Mouse (Mus musculus): ENCODE measurements at regions not wholly inside any gene's neighbourhood (a gene's known extent, or its start where the extent isn't known, plus 50 kb on each side); places are given as distances from the start of the nearest gene placed in this dataset.

DNA sequence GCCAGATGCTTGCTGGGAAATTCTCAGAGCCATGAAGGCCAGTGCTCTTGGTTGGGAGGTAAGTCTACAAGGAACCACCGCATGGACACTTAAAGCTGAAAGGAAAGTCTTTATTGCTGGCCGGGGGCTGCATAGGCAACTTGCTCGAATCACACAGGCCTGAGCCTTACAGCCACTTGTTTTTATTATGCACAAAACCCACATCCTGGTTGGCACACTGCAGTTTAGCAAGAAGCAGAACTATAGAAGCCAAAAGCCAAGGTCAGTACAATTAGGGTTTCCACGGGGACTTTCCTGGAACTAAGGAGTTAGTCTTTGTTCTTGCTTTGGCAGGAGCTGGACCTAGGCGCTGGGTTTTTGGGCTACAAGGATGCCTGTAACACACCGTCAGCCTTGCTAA is 132.7 kb downstream of the Diras2 start:
- H3K4me1 ChIP-seq (ENCODE audit: control insufficient read depth, insufficient read depth, low read length) = no peaks in the 10 kb centered on the region

DNA sequence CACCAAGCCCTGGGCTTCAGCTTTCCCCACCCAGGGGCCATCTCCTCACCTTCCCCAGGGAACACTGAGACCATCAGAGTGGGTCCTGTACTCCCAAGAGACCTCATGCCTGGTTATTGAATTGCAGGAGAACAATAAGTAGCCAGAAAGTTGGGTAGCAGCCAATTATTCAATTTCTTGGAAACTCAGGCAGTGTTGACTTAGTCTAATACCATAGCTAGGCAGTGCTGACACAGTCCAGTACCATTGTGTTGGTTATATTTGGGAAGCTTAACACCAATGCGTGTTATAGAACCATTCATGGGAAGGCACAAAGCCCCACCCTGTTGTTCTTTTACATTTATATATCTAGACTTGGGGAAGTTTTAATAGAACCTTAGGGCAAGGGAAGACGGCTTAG is 131.9 kb downstream of the Diras2 start:
- Histone ChIP-seq H3K9me3 (ENCODE audit: control insufficient read depth, low read length) (no peaks in the 10 kb centered on the region), H3K27ac (ENCODE audit: low read depth, low read length) (no peak overlapping the region), H3K4me2 (ENCODE audit: low read depth) (no peak overlapping the region), H3K36me3 (ENCODE audit: control insufficient read depth, insufficient read depth, low read length) (no peaks in the 10 kb centered on the region), H3K27me3 (ENCODE audit: control insufficient read depth, insufficient read depth, low read length) (no peaks in the 10 kb centered on the region), H3K4me1 (ENCODE audit: control insufficient read depth, insufficient read depth, low read length) (no peaks in the 10 kb centered on the region), H3K4me3 (ENCODE audit: low read depth, low read length) (no peak overlapping the region), H3K9ac (ENCODE audit: low read length) (no peak overlapping the region)
- DNase-seq (ENCODE audit: low spot score) = no peak
- ATAC-seq (ENCODE audit: insufficient read depth, low FRiP score, low TSS enrichment) = no peak
- WGBS = 92% methylated on average over 2 of the region's 2 CpGs

More for the DNA sequence above, 132.7 kb downstream of the Diras2 start:
- WGBS = 80% methylated on average over 6 of the region's 6 CpGs
- DNase-seq (ENCODE audit: low spot score) = no peak
- Histone ChIP-seq H3K4me3 (ENCODE audit: low read depth, low read length) (no peak overlapping the region), H3K36me3 (ENCODE audit: control insufficient read depth, insufficient read depth, low read length) (no peaks in the 10 kb centered on the region), H3K9ac (ENCODE audit: low read length) (no peak overlapping the region), H3K9me3 (ENCODE audit: control insufficient read depth, low read length) (no peaks in the 10 kb centered on the region), H3K27me3 (ENCODE audit: control insufficient read depth, insufficient read depth, low read length) (no peaks in the 10 kb centered on the region), H3K4me2 (ENCODE audit: low read depth) (no peak overlapping the region), H3K27ac (ENCODE audit: low read depth, low read length) (no peak overlapping the region)
- ATAC-seq (ENCODE audit: insufficient read depth, low FRiP score, low TSS enrichment) = no peak

DNA sequence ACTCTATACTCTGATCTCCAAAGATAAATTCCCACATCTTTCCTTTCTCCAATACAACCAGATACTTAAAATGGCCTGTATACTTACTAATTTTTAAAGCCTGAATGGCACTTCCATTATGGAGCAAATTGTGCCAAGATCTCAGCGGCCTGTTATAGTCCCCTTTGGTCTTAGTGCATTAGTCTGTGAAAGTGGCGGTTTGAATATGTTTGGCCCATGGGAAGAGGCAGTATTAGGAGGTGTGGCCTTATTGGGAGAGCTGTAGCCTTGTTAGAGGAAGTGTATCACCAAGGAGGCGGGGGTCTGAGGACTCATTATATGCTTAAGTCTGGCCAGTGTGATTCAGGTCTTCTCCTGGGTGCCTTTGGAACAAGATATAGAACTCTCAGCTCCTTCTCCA is 127.3 kb downstream of the Diras2 start:
- DNase-seq (ENCODE audit: low spot score) = no peak
- ATAC-seq (ENCODE audit: insufficient read depth, low FRiP score, low TSS enrichment) = no peak
- WGBS = 91% methylated on average over 3 of the region's 3 CpGs
- Histone ChIP-seq H3K4me3 (ENCODE audit: low read depth, low read length) (no peak overlapping the region), H3K4me1 (ENCODE audit: control insufficient read depth, insufficient read depth, low read length) (no peaks in the 10 kb centered on the region), H3K9me3 (ENCODE audit: control insufficient read depth, low read length) (no peaks in the 10 kb centered on the region), H3K27me3 (ENCODE audit: control insufficient read depth, insufficient read depth, low read length) (no peaks in the 10 kb centered on the region), H3K9ac (ENCODE audit: low read length) (no peak overlapping the region), H3K4me2 (ENCODE audit: low read depth) (no peak overlapping the region), H3K27ac (ENCODE audit: low read depth, low read length) (no peak overlapping the region), H3K36me3 (ENCODE audit: control insufficient read depth, insufficient read depth, low read length) (no peaks in the 10 kb centered on the region)

DNA sequence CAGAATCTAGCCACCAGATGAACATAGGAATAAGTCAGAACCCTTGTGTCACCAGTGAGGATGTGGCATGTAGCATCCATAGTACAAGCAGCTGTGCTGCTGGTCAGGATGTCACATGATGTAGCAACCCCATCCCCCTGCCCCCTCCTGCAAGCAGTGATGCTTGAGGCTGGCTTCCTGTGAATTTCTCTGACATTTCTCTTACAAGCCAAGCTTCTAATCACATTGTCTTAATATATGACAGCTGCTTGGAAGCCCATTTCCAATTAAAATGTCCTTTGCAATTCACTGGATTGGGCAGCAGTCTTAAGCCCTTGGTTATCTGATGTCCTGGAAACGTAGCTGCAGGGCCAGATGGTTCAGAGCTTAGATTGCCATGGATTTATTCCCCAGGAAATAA is 114.8 kb downstream of the Diras2 start:
- 63% methylated on average over 1 of the region's 1 CpGs for WGBS

DNA sequence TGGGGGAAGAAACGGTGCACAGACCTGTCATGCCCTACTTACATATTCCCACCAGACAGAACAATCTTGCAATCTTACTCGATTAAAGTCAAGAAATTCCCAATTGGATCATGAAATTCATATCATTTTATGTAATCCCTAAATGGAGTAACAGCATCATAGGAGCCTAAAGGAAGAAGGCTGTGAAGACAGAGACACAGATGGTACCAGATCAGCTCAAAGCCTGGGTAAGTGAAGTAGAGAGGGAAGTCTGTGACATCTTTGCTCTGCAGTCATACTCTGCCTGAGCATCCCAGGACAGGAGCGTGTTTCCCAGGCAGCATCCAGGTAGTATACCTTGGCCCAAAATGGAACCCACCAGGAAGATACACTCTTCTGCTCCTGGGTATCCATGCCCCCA is 108.6 kb downstream of the Diras2 start:
- Histone ChIP-seq H3K27ac (ENCODE audit: low read depth, low read length) (no peak overlapping the region), H3K4me1 (ENCODE audit: control insufficient read depth, insufficient read depth, low read length) (no peaks in the 10 kb centered on the region), H3K9me3 (ENCODE audit: control insufficient read depth, low read length) (no peaks in the 10 kb centered on the region), H3K36me3 (ENCODE audit: control insufficient read depth, insufficient read depth, low read length) (no peaks in the 10 kb centered on the region), H3K9ac (ENCODE audit: low read length) (no peak overlapping the region), H3K27me3 (ENCODE audit: control insufficient read depth, insufficient read depth, low read length) (no peaks in the 10 kb centered on the region), H3K4me3 (ENCODE audit: low read depth, low read length) (no peak overlapping the region), H3K4me2 (ENCODE audit: low read depth) (no peak overlapping the region)
- WGBS = 90% methylated on average over 3 of the region's 3 CpGs
- DNase-seq (ENCODE audit: low spot score) = no peak
- no peak for ATAC-seq (ENCODE audit: insufficient read depth, low FRiP score, low TSS enrichment)

More for the DNA sequence above, 114.8 kb downstream of the Diras2 start:
- DNase-seq (ENCODE audit: low spot score) = no peak
- H3K27me3 ChIP-seq (ENCODE audit: control insufficient read depth, insufficient read depth, low read length) = no peaks in the 10 kb centered on the region
- no peak overlapping the region for H3K4me3 ChIP-seq (ENCODE audit: low read depth, low read length)
- H3K4me1 ChIP-seq (ENCODE audit: control insufficient read depth, insufficient read depth, low read length) = no peaks in the 10 kb centered on the region
- ATAC-seq (ENCODE audit: insufficient read depth, low FRiP score, low TSS enrichment) = no peak
- H3K9ac ChIP-seq (ENCODE audit: low read length) = no peak overlapping the region
- peaks cover 6% of the 10 kb centered on the region; the same call in 1 of the 2 replicates for H3K9me3 ChIP-seq (ENCODE audit: control insufficient read depth, low read length)
- no peaks in the 10 kb centered on the region for H3K36me3 ChIP-seq (ENCODE audit: control insufficient read depth, insufficient read depth, low read length)
- H3K27ac ChIP-seq (ENCODE audit: low read depth, low read length) = no peak overlapping the region
- no peak overlapping the region for H3K4me2 ChIP-seq (ENCODE audit: low read depth)

DNA sequence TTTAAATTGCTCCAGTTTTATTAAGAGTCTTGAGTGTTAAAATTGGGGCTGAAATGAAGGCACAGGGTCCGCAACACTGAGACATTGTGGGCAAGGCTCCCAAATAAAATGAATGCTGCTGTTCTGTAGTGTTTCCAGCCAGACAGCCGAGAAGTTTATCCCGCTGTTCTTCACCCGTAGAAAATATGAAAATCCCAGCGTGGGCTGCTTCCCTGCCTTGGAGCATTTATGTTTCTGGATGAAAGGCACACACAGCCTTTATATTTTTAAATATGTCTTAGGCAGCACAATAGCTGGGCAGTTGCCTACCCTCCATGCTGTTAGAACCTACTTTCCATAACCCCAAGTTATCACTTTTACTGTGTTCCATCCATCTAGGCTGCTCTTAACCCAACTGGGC is 102.6 kb downstream of the Diras2 start:
- H3K27ac ChIP-seq (ENCODE audit: low read depth, low read length) = no peak overlapping the region
- no peaks in the 10 kb centered on the region for H3K36me3 ChIP-seq (ENCODE audit: control insufficient read depth, insufficient read depth, low read length)
- H3K4me2 ChIP-seq (ENCODE audit: low read depth) = no peak overlapping the region
- H3K4me3 ChIP-seq (ENCODE audit: low read depth, low read length) = no peak overlapping the region
- DNase-seq (ENCODE audit: low spot score) (no peak), ATAC-seq (ENCODE audit: insufficient read depth, low FRiP score, low TSS enrichment) (no peak)
- 89% methylated on average over 5 of the region's 5 CpGs for WGBS
- H3K4me1 ChIP-seq (ENCODE audit: control insufficient read depth, insufficient read depth, low read length) = no peaks in the 10 kb centered on the region
- no peaks in the 10 kb centered on the region for H3K27me3 ChIP-seq (ENCODE audit: control insufficient read depth, insufficient read depth, low read length)
- H3K9me3 ChIP-seq (ENCODE audit: control insufficient read depth, low read length) = no peaks in the 10 kb centered on the region
- no peak overlapping the region for H3K9ac ChIP-seq (ENCODE audit: low read length)

DNA sequence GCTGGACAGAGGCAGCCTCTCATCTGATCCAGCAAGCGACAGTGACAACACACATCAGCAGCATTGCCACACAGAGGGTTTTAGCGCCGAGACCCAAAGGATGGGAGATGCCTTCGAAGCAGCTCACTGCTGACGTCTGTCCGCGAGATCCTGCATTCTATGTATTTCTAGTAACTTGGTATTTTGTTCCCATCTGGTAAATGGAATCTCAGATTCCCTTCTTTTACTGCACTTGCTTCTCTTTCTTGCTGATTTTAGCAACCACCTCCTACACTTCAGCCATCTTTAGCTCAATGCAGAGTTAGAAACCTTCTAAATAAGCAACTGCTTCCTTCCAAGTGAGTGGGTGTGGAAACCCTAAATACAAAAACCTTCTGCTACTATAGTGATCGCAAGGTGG is 94.3 kb downstream of the Diras2 start:
- Histone ChIP-seq H3K27ac (ENCODE audit: low read depth, low read length) (no peak overlapping the region), H3K9me3 (ENCODE audit: control insufficient read depth, low read length) (no peaks in the 10 kb centered on the region), H3K4me1 (ENCODE audit: control insufficient read depth, insufficient read depth, low read length) (no peaks in the 10 kb centered on the region), H3K36me3 (ENCODE audit: control insufficient read depth, insufficient read depth, low read length) (no peaks in the 10 kb centered on the region), H3K9ac (ENCODE audit: low read length) (no peak overlapping the region), H3K4me2 (ENCODE audit: low read depth) (no peak overlapping the region), H3K4me3 (ENCODE audit: low read depth, low read length) (no peak overlapping the region), H3K27me3 (ENCODE audit: control insufficient read depth, insufficient read depth, low read length) (no peaks in the 10 kb centered on the region)
- ATAC-seq (ENCODE audit: insufficient read depth, low FRiP score, low TSS enrichment) (no peak), DNase-seq (ENCODE audit: low spot score) (no peak)
- WGBS = 86% methylated on average over 8 of the region's 8 CpGs

DNA sequence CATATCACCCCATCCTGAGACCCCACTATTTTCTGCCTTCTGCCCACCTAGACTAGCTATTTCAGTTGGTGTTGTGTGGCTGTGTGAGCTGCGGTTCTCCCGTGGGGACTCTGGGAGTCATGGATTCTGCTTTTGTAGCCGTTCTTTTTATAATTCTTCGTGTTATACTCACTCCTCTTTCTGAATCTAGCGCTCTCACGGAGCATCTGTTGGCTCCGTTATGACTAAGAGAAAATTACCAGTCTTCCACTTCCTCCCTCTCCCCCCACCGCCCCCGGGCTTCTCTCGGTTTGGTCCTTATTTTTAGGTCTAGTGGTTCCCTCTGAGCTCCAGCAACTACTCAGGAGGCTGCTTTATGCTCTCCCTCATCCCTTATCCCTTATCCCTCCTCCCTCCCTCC is 85.6 kb downstream of the Diras2 start:
- no peak for ATAC-seq (ENCODE audit: insufficient read depth, low FRiP score, low TSS enrichment)
- no peak overlapping the region for H3K27ac ChIP-seq (ENCODE audit: low read depth, low read length)

DNA sequence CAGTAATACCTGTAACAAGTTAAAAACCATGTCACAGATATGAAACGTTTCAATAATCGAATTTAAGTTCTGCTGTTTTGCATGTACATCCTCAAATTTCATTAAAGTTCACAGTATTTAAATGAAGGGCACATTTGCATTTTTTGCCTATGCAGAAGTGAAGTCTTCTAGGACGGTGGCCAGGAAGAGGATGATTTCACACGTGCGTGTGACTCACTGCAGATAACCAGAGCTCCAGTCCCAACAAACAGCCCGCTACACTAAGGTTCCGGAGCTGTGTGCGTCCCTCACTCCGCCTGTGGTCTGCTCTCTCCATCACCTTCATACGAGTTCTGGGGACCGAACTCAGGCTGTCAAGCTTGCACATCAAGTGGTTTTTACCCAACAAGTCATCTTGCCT is 82.2 kb downstream of the Diras2 start:
- WGBS = 89% methylated on average over 11 of the region's 11 CpGs
- no peaks in the 10 kb centered on the region for H3K9me3 ChIP-seq (ENCODE audit: control insufficient read depth, low read length)
- H3K9ac ChIP-seq (ENCODE audit: low read length) = no peak overlapping the region
- H3K27ac ChIP-seq (ENCODE audit: low read depth, low read length) = no peak overlapping the region
- H3K4me1 ChIP-seq (ENCODE audit: control insufficient read depth, insufficient read depth, low read length) = no peaks in the 10 kb centered on the region
- DNase-seq (ENCODE audit: low spot score) (no peak), ATAC-seq (ENCODE audit: insufficient read depth, low FRiP score, low TSS enrichment) (no peak)
- H3K27me3 ChIP-seq (ENCODE audit: control insufficient read depth, insufficient read depth, low read length) = no peaks in the 10 kb centered on the region
- H3K4me2 ChIP-seq (ENCODE audit: low read depth) = no peak overlapping the region
- no peaks in the 10 kb centered on the region for H3K36me3 ChIP-seq (ENCODE audit: control insufficient read depth, insufficient read depth, low read length)
- no peak overlapping the region for H3K4me3 ChIP-seq (ENCODE audit: low read depth, low read length)

More for the DNA sequence above, 85.6 kb downstream of the Diras2 start:
- no peak overlapping the region for H3K9ac ChIP-seq (ENCODE audit: low read length)
- WGBS = 88% methylated on average over 10 of the region's 10 CpGs
- no peaks in the 10 kb centered on the region for H3K36me3 ChIP-seq (ENCODE audit: control insufficient read depth, insufficient read depth, low read length)
- H3K4me3 ChIP-seq (ENCODE audit: low read depth, low read length) = no peak overlapping the region
- DNase-seq (ENCODE audit: low spot score) = no peak
- H3K9me3 ChIP-seq (ENCODE audit: control insufficient read depth, low read length) = no peaks in the 10 kb centered on the region
- no peak overlapping the region for H3K4me2 ChIP-seq (ENCODE audit: low read depth)
- H3K27me3 ChIP-seq (ENCODE audit: control insufficient read depth, insufficient read depth, low read length) = no peaks in the 10 kb centered on the region
- H3K4me1 ChIP-seq (ENCODE audit: control insufficient read depth, insufficient read depth, low read length) = no peaks in the 10 kb centered on the region
